Mouse (Mus musculus): Measurements from ENCODE around the gene Gm20773. TPM values are rescaled to one million over a fixed set of nuclear protein-coding genes. Genes with fewer than 3 reads are reported as not detected.
"Not testable (repeated sequence)": the region's sequence is repeated elsewhere in the genome, so short reads cannot be mapped to it uniquely, and the experiment has no call there.

Gene Gm20773
- polyA plus RNA-seq (2015; fragmentation: Nextera tagmentation; extraction: Ambion mirVana) = not detected in 2 replicates

DNA sequence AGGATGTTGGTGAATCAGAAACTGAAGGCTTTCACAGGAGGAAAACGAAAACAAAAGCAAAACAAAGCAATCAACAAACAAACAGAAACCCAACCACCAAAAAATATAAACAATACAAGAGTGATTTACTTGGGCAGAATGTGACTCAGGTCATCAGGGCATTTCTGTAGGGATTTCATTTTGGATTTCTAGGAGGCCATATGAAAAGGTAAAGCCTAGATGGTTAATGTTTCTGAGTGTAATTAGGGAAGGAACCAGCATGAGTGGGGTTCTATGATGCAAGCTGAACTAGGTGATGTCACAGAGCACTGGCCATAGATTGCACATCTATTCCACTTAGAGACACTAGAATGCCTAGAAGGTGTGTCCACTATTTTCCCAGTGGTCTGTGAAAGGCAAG lies at the start of gene Gm20773:
Gene Gm20773 (plus strand): TSS at position 301 of the 400 bp plus-strand sequence.
- no CpG with 5 or more reads among the region's 1 CpGs for WGBS
- ATAC-seq (ENCODE audit: low FRiP score, low TSS enrichment); H3K9me3 ChIP-seq (ENCODE audit: control insufficient read depth, low read length); H3K27me3 ChIP-seq (ENCODE audit: control insufficient read depth, insufficient read depth, low read length); H3K4me2 ChIP-seq (replicated peaks; ENCODE audit: low read depth); H3K27ac ChIP-seq (replicated peaks); H3K9ac ChIP-seq (ENCODE audit: low read length); DNase-seq (ENCODE audit: low spot score); H3K4me3 ChIP-seq (ENCODE audit: low read depth, low read length); H3K36me3 ChIP-seq (ENCODE audit: control insufficient read depth, insufficient read depth, low read length); H3K4me1 ChIP-seq (replicated peaks; ENCODE audit: control insufficient read depth, insufficient read depth): not testable (repeated sequence)

DNA sequence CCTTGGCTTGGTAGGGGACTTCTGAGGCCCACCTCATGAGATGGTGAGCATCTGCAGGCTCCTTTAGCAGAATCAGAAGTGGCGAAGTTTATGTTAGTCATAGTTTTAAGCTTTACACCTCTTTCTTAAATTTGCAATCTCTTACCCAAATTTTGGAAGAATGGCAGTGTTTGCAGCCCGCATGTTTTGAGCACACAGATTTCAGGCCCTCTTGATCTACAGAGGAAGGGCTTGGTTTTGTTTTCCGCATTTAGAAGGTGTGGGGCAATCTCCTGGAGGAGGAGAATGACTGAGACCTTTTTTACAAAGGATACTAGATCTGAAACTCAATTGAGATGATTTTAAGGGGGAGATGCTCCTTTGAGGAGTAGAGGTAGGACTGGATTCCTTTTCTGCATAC lies 28.3 kb upstream of the Gm20773 start, which contains the start of gene Gm21866:
Gene Gm21866 (minus strand): TSS at position 101 of the 400 bp plus-strand sequence.
- not testable (repeated sequence) for H3K9me3 ChIP-seq (ENCODE audit: control insufficient read depth, low read length); ATAC-seq (ENCODE audit: low FRiP score, low TSS enrichment)
- 63% methylated on average over 1 of the region's 3 CpGs for WGBS

More for the DNA sequence above, 28.3 kb upstream of the Gm20773 start, which contains the start of gene Gm21866:
- DNase-seq (ENCODE audit: low spot score); H3K4me2 ChIP-seq (replicated peaks; ENCODE audit: low read depth); H3K4me1 ChIP-seq (replicated peaks; ENCODE audit: control insufficient read depth, insufficient read depth); H3K4me3 ChIP-seq (ENCODE audit: low read depth, low read length); H3K36me3 ChIP-seq (ENCODE audit: control insufficient read depth, insufficient read depth, low read length); H3K27ac ChIP-seq (replicated peaks); H3K9ac ChIP-seq (ENCODE audit: low read length); H3K27me3 ChIP-seq (ENCODE audit: control insufficient read depth, insufficient read depth, low read length): not testable (repeated sequence)

Other genes with a start within 250 kb of the Gm20773 start
- not detected in 2 replicates for gene Gm21440, start 241.6 kb upstream of the Gm20773 start, polyA plus RNA-seq (2015; fragmentation: Nextera tagmentation; extraction: Ambion mirVana)
- not detected in 2 replicates for gene Gm21454, start 241.6 kb upstream of the Gm20773 start, polyA plus RNA-seq (2015; fragmentation: Nextera tagmentation; extraction: Ambion mirVana)
- gene Gm21725, start 145.0 kb upstream of the Gm20773 start, polyA plus RNA-seq (2015; fragmentation: Nextera tagmentation; extraction: Ambion mirVana) = not detected in 2 replicates
- not detected in 2 replicates for gene Gm21866, start 28.4 kb upstream of the Gm20773 start, polyA plus RNA-seq (2015; fragmentation: Nextera tagmentation; extraction: Ambion mirVana)